Mouse (Mus musculus) cerebellum, adult 9-11 months (tissue): ENCODE data around the gene Olfr59.

ENCODE experiments used
- DNase-seq: peaks from one replicate; pipeline ENCODE4 v3.0.0; 2022

Olfr59 gene

GRCm38 (mm10) chr11:74283436-74283835 is at the start of gene Olfr59:
Gene Olfr59, plus strand, starts transcription at chr11:74283736.
- no peak for DNase-seq

GRCm38 (mm10) chr11:74241201-74241600 is 42.3 kb upstream of the Olfr59 start:
- no peak for DNase-seq

GRCm38 (mm10) chr11:74259508-74259907 is 24.0 kb upstream of the Olfr59 start, which contains the start of gene Olfr406:
Gene Olfr406, plus strand, starts transcription at chr11:74259808.
- DNase-seq, result no peak

- DNase-seq, result no peak
Observed at GRCm38 (mm10) chr11:74287256-74287655, 3.7 kb downstream of the Olfr59 start.

- no peak for DNase-seq
Observed at GRCm38 (mm10) chr11:74326044-74326443, 42.5 kb downstream of the Olfr59 start.

GRCm38 (mm10) chr11:74328781-74329180 is 45.2 kb downstream of the Olfr59 start:
- DNase-seq, result no peak

GRCm38 (mm10) chr11:74337931-74338330 is 54.4 kb downstream of the Olfr59 start, which contains the start of gene Olfr410:
Gene Olfr410, minus strand, starts transcription at chr11:74338031.
- no peak for DNase-seq
